Mouse (Mus musculus): ENCODE data around the gene Lat. TPM values are rescaled to one million over a fixed set of nuclear protein-coding genes. Genes with fewer than 3 reads are reported as not detected.

Gene Lat
- polyA plus RNA-seq, 1 experiment from 2014 or later, result 0.93 TPM

DNA sequence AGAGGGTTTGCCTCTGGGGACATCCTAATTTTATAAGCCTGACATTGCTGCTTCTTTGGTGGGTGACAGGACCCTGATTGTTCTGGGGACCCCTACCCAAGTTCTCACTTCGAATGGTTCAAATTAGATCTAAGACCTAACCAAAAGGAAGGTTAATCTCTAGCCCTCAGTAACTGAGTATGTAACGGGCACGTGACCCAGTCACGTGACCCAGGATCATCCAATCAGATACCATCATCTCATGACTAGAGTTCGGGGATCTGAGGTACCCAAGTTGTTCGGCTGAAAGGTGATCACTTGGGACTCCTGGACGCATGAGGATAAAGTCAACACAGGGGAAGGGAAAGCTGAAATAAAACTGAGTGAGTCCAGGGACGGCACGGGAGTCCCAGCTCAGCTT, 3.6 kb upstream of the Lat start:
- Histone ChIP-seq H3K4me3 (replicated peaks; ENCODE audit: low read depth, low read length) (no peak overlapping the region), H3K9me3 (replicated peaks; ENCODE audit: low read length) (no peaks in the 10 kb centered on the region), H3K36me3 (ENCODE audit: insufficient read depth, low read length) (peaks cover 27% of the 10 kb centered on the region; the same call in 1 of the 2 replicates), H3K27me3 (ENCODE audit: insufficient read depth, low read length) (no peaks in the 10 kb centered on the region), H3K9ac (ENCODE audit: low read depth, low read length) (no peak overlapping the region), H3K4me2 (ENCODE audit: low read length) (no peak overlapping the region), H3K27ac (no peak overlapping the region), H3K4me1 (replicated peaks; ENCODE audit: insufficient read depth, low read length) (peaks cover 8% of the 10 kb centered on the region; the same call in 1 of the 2 replicates)
- no peak for TF ChIP-seq CTCF (IDR thresholded peaks at IDR 0.05; ENCODE audit: low read depth)
- no peak for ATAC-seq (replicated peaks; ENCODE audit: low FRiP score, low read depth)
- DNase-seq (ENCODE audit: low spot score), result no peak
- WGBS, result 83% methylated on average over 9 of the region's 9 CpGs

DNA sequence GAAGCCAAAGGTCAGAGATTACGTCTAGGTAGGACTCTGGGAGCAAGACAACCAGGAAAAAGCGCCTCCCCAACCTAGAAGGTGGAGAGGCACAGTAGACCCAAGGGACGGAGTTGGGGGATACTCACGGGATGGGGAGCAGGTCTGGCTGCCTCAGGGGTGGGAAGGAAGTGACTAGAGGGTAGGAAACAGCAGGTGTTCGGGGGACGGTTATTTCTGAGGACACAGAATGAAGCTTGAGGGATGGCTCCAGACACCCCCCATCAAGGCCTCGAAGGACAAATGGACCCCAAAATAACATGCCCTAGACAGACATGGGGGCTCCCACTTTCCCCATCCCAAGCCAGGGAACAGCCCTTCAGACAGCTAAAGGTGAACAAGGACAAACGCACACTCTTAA, 1.0 kb downstream of the Lat start:
- ATAC-seq (replicated peaks; ENCODE audit: low FRiP score, low read depth), result no peak
- no peaks in the 10 kb centered on the region for H3K4me1 ChIP-seq (replicated peaks; ENCODE audit: insufficient read depth, low read length)
- H3K27me3 ChIP-seq (ENCODE audit: insufficient read depth, low read length), result no peaks in the 10 kb centered on the region
- peaks cover 30% of the 10 kb centered on the region; the same call in 1 of the 2 replicates for H3K36me3 ChIP-seq (ENCODE audit: insufficient read depth, low read length)
- H3K9me3 ChIP-seq (replicated peaks; ENCODE audit: low read length), result no peaks in the 10 kb centered on the region
- no peak for TF ChIP-seq CTCF (IDR thresholded peaks at IDR 0.05; ENCODE audit: low read depth)
- 89% methylated on average over 8 of the region's 8 CpGs for WGBS
- no peak overlapping the region for H3K9ac ChIP-seq (ENCODE audit: low read depth, low read length)
- no peak overlapping the region for H3K4me2 ChIP-seq (ENCODE audit: low read length)
- H3K27ac ChIP-seq, result no peak overlapping the region
- no peak overlapping the region for H3K4me3 ChIP-seq (replicated peaks; ENCODE audit: low read depth, low read length)
- DNase-seq (ENCODE audit: low spot score), result no peak

DNA sequence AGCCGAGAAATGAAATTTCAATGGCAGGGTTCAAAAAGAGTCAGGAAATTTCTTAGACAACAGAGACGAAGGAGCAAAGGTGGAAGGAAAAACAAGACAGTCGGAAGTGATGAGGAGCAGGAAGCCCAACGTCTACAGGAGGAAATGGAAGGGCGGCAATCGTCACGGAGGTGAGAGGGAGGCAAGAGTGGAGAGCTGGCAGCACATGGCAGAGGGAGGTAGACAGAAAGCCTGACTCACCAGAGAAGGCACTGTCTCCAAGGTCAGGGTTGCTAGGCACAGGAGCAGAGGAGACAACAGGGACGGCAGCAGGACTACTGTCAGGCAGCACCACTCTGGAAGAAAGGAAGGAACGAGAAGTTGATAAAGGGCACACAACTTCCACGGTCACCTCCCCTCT, 1.7 kb downstream of the Lat start:
- Histone ChIP-seq H3K9me3 (replicated peaks; ENCODE audit: low read length) (no peaks in the 10 kb centered on the region), H3K4me2 (ENCODE audit: low read length) (no peak overlapping the region), H3K4me1 (replicated peaks; ENCODE audit: insufficient read depth, low read length) (no peaks in the 10 kb centered on the region), H3K27ac (no peak overlapping the region), H3K27me3 (ENCODE audit: insufficient read depth, low read length) (no peaks in the 10 kb centered on the region), H3K36me3 (ENCODE audit: insufficient read depth, low read length) (peaks cover 27% of the 10 kb centered on the region; the same call in 1 of the 2 replicates), H3K9ac (ENCODE audit: low read depth, low read length) (no peak overlapping the region), H3K4me3 (replicated peaks; ENCODE audit: low read depth, low read length) (no peak overlapping the region)
- no peak for TF ChIP-seq CTCF (IDR thresholded peaks at IDR 0.05; ENCODE audit: low read depth)
- 81% methylated on average over 10 of the region's 10 CpGs for WGBS
- ATAC-seq (replicated peaks; ENCODE audit: low FRiP score, low read depth), result no peak
- no peak for DNase-seq (ENCODE audit: low spot score)

DNA sequence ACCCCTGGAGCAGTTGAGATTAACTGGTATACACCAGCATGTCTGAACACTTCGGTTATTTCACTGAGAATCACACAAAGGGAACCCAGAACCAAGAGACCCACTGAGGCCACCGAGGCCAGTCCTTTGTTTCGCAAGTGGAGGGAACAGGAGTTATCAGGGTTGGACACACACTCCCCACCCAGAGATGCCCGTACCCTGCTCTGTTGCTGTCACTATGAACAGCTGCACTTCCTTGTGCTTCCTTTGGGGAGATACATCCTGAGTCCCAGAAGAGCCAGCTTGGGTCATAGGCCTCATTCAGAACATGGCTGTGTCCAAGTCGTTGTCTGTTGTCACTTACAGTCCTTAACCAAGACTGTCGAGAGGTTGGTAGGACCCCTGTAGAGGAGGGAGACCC, 6.3 kb downstream of the Lat start:
- no peak overlapping the region for H3K4me3 ChIP-seq (replicated peaks; ENCODE audit: low read depth, low read length)
- H3K9ac ChIP-seq (ENCODE audit: low read depth, low read length), result no peak overlapping the region
- H3K36me3 ChIP-seq (ENCODE audit: insufficient read depth, low read length), result 0 out of 2 replicates have a peak, but pooled peaks cover 4% of the 10 kb centered on the region
- ATAC-seq (replicated peaks; ENCODE audit: low FRiP score, low read depth) (no peak), DNase-seq (ENCODE audit: low spot score) (no peak)
- H3K4me2 ChIP-seq (ENCODE audit: low read length), result no peak overlapping the region
- 82% methylated on average over 6 of the region's 6 CpGs for WGBS
- no peak for TF ChIP-seq CTCF (IDR thresholded peaks at IDR 0.05; ENCODE audit: low read depth)
- H3K4me1 ChIP-seq (replicated peaks; ENCODE audit: insufficient read depth, low read length), result no peaks in the 10 kb centered on the region
- no peaks in the 10 kb centered on the region for H3K27me3 ChIP-seq (ENCODE audit: insufficient read depth, low read length)
- H3K27ac ChIP-seq, result no peak overlapping the region
- H3K9me3 ChIP-seq (replicated peaks; ENCODE audit: low read length), result no peaks in the 10 kb centered on the region

DNA sequence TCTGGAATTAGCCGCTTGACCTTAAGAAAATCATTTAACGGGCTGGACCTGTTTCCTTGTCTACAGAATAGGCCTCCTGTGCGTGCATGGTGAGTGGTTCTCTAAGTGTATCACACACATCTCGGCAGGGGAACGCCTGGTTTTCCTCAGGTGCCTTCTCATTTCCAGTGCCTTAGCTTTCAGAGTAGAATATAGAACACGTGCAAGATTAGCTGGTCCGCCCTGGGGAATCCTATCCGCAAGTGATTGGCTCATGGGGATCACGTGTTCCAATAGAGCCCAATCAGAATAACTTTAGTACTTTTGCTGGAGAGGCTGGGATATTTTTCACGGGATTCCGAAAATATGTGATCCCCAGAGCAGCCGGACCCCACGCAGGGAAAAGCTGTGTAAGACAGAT, 10.3 kb downstream of the Lat start:
- WGBS, result 77% methylated on average over 13 of the region's 13 CpGs
- H3K4me2 ChIP-seq (ENCODE audit: low read length), result no peak overlapping the region
- H3K4me1 ChIP-seq (replicated peaks; ENCODE audit: insufficient read depth, low read length), result no peaks in the 10 kb centered on the region
- ATAC-seq (replicated peaks; ENCODE audit: low FRiP score, low read depth) (no peak), DNase-seq (ENCODE audit: low spot score) (no peak)
- H3K36me3 ChIP-seq (ENCODE audit: insufficient read depth, low read length), result 0 out of 2 replicates have a peak, but pooled peaks cover 4% of the 10 kb centered on the region
- no peak overlapping the region for H3K4me3 ChIP-seq (replicated peaks; ENCODE audit: low read depth, low read length)
- H3K9me3 ChIP-seq (replicated peaks; ENCODE audit: low read length), result no peaks in the 10 kb centered on the region
- H3K27ac ChIP-seq, result no peak overlapping the region
- no peak overlapping the region for H3K9ac ChIP-seq (ENCODE audit: low read depth, low read length)
- H3K27me3 ChIP-seq (ENCODE audit: insufficient read depth, low read length), result no peaks in the 10 kb centered on the region
- TF ChIP-seq CTCF (IDR thresholded peaks at IDR 0.05; ENCODE audit: low read depth), result no peak

DNA sequence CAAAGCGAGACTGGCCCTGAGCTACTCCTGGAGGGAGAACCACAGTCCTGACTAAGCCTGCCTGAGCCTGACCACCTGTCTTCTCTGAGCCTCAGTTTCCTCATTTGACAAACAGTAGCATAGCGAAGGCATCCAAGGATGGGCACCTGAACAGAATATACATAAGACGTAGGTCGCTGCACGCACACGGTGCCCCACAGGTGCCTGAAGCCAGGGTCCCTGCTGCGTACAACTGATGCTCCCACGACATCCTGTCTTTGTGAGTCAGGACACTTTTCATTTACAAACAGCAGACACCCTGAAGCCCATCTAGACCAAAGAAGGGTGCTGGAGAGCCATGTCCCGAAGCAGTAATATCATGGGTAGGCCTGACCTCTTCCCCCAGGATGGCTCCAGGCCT, 11.0 kb downstream of the Lat start:
- WGBS, result 95% methylated on average over 9 of the region's 9 CpGs

DNA sequence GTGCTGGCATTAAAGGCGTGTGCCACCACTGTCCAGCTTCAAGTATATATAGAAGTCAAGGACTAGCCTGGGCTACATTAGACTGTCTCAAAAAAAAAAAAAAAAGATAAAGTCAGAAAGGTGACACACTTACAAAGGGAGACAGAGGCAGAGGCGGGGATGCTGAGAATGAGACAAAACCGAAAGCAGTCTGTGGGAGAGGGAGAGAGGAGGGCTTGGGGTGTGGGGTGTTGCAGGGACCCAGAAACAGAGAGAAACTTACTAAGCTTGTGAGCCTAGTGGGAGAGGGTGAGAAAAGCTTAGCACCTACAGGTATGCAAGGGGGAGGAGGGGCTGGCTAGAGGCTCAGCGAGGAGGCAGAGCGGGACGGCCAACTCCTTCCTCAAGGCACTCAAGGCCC, 11.5 kb downstream of the Lat start:
- DNase-seq (ENCODE audit: low spot score) (no peak), ATAC-seq (replicated peaks; ENCODE audit: low FRiP score, low read depth) (no peak)
- H3K4me1 ChIP-seq (replicated peaks; ENCODE audit: insufficient read depth, low read length), result no peaks in the 10 kb centered on the region
- H3K4me2 ChIP-seq (ENCODE audit: low read length), result no peak overlapping the region
- no peaks in the 10 kb centered on the region for H3K9me3 ChIP-seq (replicated peaks; ENCODE audit: low read length)
- no peaks in the 10 kb centered on the region for H3K36me3 ChIP-seq (ENCODE audit: insufficient read depth, low read length)
- H3K4me3 ChIP-seq (replicated peaks; ENCODE audit: low read depth, low read length), result no peak overlapping the region
- no peak overlapping the region for H3K9ac ChIP-seq (ENCODE audit: low read depth, low read length)
- TF ChIP-seq CTCF (IDR thresholded peaks at IDR 0.05; ENCODE audit: low read depth), result no peak
- 92% methylated on average over 6 of the region's 6 CpGs for WGBS
- H3K27ac ChIP-seq, result no peak overlapping the region
- no peaks in the 10 kb centered on the region for H3K27me3 ChIP-seq (ENCODE audit: insufficient read depth, low read length)

More for the DNA sequence above, 11.0 kb downstream of the Lat start:
- no peak overlapping the region for H3K9ac ChIP-seq (ENCODE audit: low read depth, low read length)
- DNase-seq (ENCODE audit: low spot score) (no peak), ATAC-seq (replicated peaks; ENCODE audit: low FRiP score, low read depth) (no peak)
- H3K4me2 ChIP-seq (ENCODE audit: low read length), result no peak overlapping the region
- no peaks in the 10 kb centered on the region for H3K4me1 ChIP-seq (replicated peaks; ENCODE audit: insufficient read depth, low read length)
- H3K27ac ChIP-seq, result no peak overlapping the region
- H3K9me3 ChIP-seq (replicated peaks; ENCODE audit: low read length), result no peaks in the 10 kb centered on the region
- no peak overlapping the region for H3K4me3 ChIP-seq (replicated peaks; ENCODE audit: low read depth, low read length)
- no peaks in the 10 kb centered on the region for H3K36me3 ChIP-seq (ENCODE audit: insufficient read depth, low read length)
- H3K27me3 ChIP-seq (ENCODE audit: insufficient read depth, low read length), result no peaks in the 10 kb centered on the region
- TF ChIP-seq CTCF (IDR thresholded peaks at IDR 0.05; ENCODE audit: low read depth), result no peak

All from kidney, postnatal 0 days (tissue).